Comparison of ENCODE assay signal across 17 mouse cellular contexts in the genomic region with DNA sequence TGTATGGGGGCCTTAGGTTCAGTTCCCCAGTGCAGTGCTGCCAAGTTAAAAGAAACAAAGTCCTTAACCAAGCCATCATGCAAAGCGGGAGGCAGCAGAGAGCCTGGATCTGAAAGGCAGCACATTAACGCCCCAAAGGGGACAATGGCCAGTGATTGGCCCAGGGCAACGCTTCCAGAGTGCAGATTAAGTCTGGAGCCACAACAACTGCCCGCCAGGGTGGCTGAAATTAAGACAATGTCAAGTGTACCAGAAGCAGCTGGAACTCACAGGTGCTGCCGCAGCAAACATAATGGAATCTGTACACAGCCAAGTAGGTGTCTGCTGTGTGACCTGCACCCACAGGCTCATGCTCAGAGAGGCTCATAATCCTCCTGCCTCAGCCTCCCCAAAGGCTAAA. TPM values are rescaled to one million over a fixed set of nuclear protein-coding genes. Genes with fewer than 3 reads are reported as not detected.
DNase-seq lines count a peak whose midpoint lies in the region; ATAC-seq and TF ChIP-seq lines count a peak whose summit lies in the region.
"Had no signal": no experiment of that assay in that cellular context is flagged by ENCODE, and none has a peak within 500 bp of the region (broad histone marks: within the 10 kb centered on the region; RNA-seq: fewer than 3 reads in every experiment).

No protein-coding gene starts in this region.

- 71% methylated on average over 5 of the region's 5 CpGs for WGBS in embryonic facial prominence, embryonic 15.5 days
- 32% methylated on average over 5 of the region's 5 CpGs for WGBS in hindbrain, embryonic 13.5 days
- 27% methylated on average over 5 of the region's 5 CpGs for WGBS in midbrain, embryonic 16.5 days
- WGBS in liver, postnatal 0 days (ENCODE audit: insufficient replicate concordance): 77% methylated on average over 5 of the region's 5 CpGs

- H3K36me3 ChIP-seq in embryonic facial prominence, embryonic 15.5 days: no peaks in the 10 kb centered on the region; the same call in 1 of the 2 replicates
- no peaks in the 10 kb centered on the region for H3K36me3 ChIP-seq in hindbrain, embryonic 13.5 days
- H3K36me3 ChIP-seq in midbrain, embryonic 16.5 days (ENCODE audit: control insufficient read depth, insufficient read depth, low read length): no peaks in the 10 kb centered on the region
- no peaks in the 10 kb centered on the region for H3K36me3 ChIP-seq in liver, postnatal 0 days (replicated peaks; ENCODE audit: insufficient read depth, low read length)
- H3K36me3 ChIP-seq: G1E had no signal

- ATAC-seq in embryonic facial prominence, embryonic 15.5 days (ENCODE audit: insufficient number of reproducible peaks, low FRiP score, low TSS enrichment, low read depth): no peak
- no peak for ATAC-seq in hindbrain, embryonic 13.5 days (ENCODE audit: low FRiP score)
- ATAC-seq in midbrain, embryonic 16.5 days: no peak
- ATAC-seq in liver, postnatal 0 days: no peak
- ATAC-seq: activated CD4-positive, CD25-positive, alpha-beta regulatory T cell, adult 4 months had no signal

- peak overlapping the region; percentile 93 for H3K27ac ChIP-seq in gastrocnemius, adult 2 months
- H3K27ac ChIP-seq in embryonic facial prominence, embryonic 15.5 days (replicated peaks): peak overlapping the region; percentile 76
- peak overlapping the region; percentile 98 for H3K27ac ChIP-seq in hindbrain, embryonic 13.5 days
- peak overlapping the region; percentile 75 for H3K27ac ChIP-seq in midbrain, embryonic 16.5 days (ENCODE audit: low read length)
- H3K27ac ChIP-seq in liver, postnatal 0 days (ENCODE audit: low read depth): no peak overlapping the region

- TF ChIP-seq EP300 in liver, postnatal 0 days (IDR thresholded peaks at IDR 0.05; ENCODE audit: low read depth): no peak

- peaks cover 97% of the 10 kb centered on the region for H3K4me1 ChIP-seq in embryonic facial prominence, embryonic 15.5 days
- H3K4me1 ChIP-seq in hindbrain, embryonic 13.5 days (replicated peaks): peaks cover 100% of the 10 kb centered on the region
- H3K4me1 ChIP-seq in midbrain, embryonic 16.5 days (ENCODE audit: control insufficient read depth, insufficient read depth, low read length): peaks cover 83% of the 10 kb centered on the region
- peaks cover 25% of the 10 kb centered on the region for H3K4me1 ChIP-seq in liver, postnatal 0 days (ENCODE audit: insufficient read depth)

- H3K9me3 ChIP-seq in embryonic facial prominence, embryonic 15.5 days (replicated peaks): no peaks in the 10 kb centered on the region
- no peaks in the 10 kb centered on the region for H3K9me3 ChIP-seq in hindbrain, embryonic 13.5 days
- H3K9me3 ChIP-seq in midbrain, embryonic 16.5 days (replicated peaks; ENCODE audit: control insufficient read depth, low read length, poor library complexity, severe bottlenecking): no peaks in the 10 kb centered on the region
- H3K9me3 ChIP-seq in liver, postnatal 0 days (ENCODE audit: low read length): no peaks in the 10 kb centered on the region
- H3K9me3 ChIP-seq: megakaryocyte, embryonic 14.5 days had no signal

- TF ChIP-seq CTCF in gastrocnemius, adult 2 months (IDR thresholded peaks at IDR 0.05): no peak
- TF ChIP-seq CTCF in liver, postnatal 0 days (IDR thresholded peaks at IDR 0.05; ENCODE audit: low read depth): no peak

- no peak overlapping the region for H3K9ac ChIP-seq in embryonic facial prominence, embryonic 15.5 days
- H3K9ac ChIP-seq in hindbrain, embryonic 13.5 days: peak overlapping the region; percentile 13; the same call in 1 of the 2 replicates
- H3K9ac ChIP-seq in midbrain, embryonic 16.5 days (ENCODE audit: low read depth, low read length): no peak overlapping the region
- H3K9ac ChIP-seq in liver, postnatal 0 days (replicated peaks): no peak overlapping the region
- H3K9ac ChIP-seq: lung, embryonic 14.5 days had no signal

- no peak overlapping the region for H3K4me3 ChIP-seq in gastrocnemius, adult 2 months
- no peak overlapping the region for H3K4me3 ChIP-seq in embryonic facial prominence, embryonic 15.5 days (replicated peaks)
- no peak overlapping the region for H3K4me3 ChIP-seq in hindbrain, embryonic 13.5 days
- no peak overlapping the region for H3K4me3 ChIP-seq in midbrain, embryonic 16.5 days (ENCODE audit: low read depth, low read length)
- H3K4me3 ChIP-seq in liver, postnatal 0 days (ENCODE audit: low read depth, low read length): no peak overlapping the region
- H3K4me3 ChIP-seq: megakaryocyte, embryonic 14.5 days had no signal

- intact Hi-C loops in gastrocnemius, adult 2 months (cut with DNase I): no loop called here

- DNase-seq in gastrocnemius, adult 2 months: no peak
- DNase-seq in gastrocnemius, postnatal 10 days: no peak
- DNase-seq in right cerebral cortex, adult 2 months (ENCODE audit: low spot score in 2 of 2): no peak
- DNase-seq in embryo, embryonic 10.5 days (ENCODE audit: low spot score): no peak
- DNase-seq in liver, postnatal 0 days: no peak
- DNase-seq: cerebellum, adult 9-10 months; kidney, adult 11 months; left cerebral cortex, postnatal 4 days; lung, embryonic 14.5 days; spleen, adult 18-20 months; thymus, adult 2 months had no signal

- H3K4me2 ChIP-seq in embryonic facial prominence, embryonic 15.5 days (replicated peaks): no peak overlapping the region
- no peak overlapping the region for H3K4me2 ChIP-seq in hindbrain, embryonic 13.5 days
- H3K4me2 ChIP-seq in midbrain, embryonic 16.5 days (ENCODE audit: low read length): no peak overlapping the region
- H3K4me2 ChIP-seq in liver, postnatal 0 days (ENCODE audit: low read depth, low read length): no peak overlapping the region
- H3K4me2 ChIP-seq: lung, embryonic 14.5 days had no signal

- H3K27me3 ChIP-seq in embryonic facial prominence, embryonic 15.5 days: no peaks in the 10 kb centered on the region
- H3K27me3 ChIP-seq in hindbrain, embryonic 13.5 days: no peaks in the 10 kb centered on the region
- H3K27me3 ChIP-seq in midbrain, embryonic 16.5 days (ENCODE audit: control insufficient read depth, insufficient read depth, low read depth, low read length): no peaks in the 10 kb centered on the region
- no peaks in the 10 kb centered on the region for H3K27me3 ChIP-seq in liver, postnatal 0 days (ENCODE audit: insufficient read depth, low read length)

RNA-seq across cellular contexts. Expression of a gene that starts 24.8 kb away (rescaled TPM):
- 100 to 1,000 TPM; 123 to 153 TPM for total RNA-seq in gastrocnemius, adult 2 months (2021)
- total RNA-seq in gastrocnemius, postnatal 10 days (2021): 100 to 1,000 TPM; 116 to 123 TPM
- 39.3 and 41.8 TPM in 2 replicates for polyA plus RNA-seq in embryonic facial prominence, embryonic 15.5 days (2015; fragmentation: Nextera tagmentation; extraction: Ambion mirVana)
- polyA plus RNA-seq in hindbrain, embryonic 13.5 days (2015; fragmentation: Nextera tagmentation; extraction: Ambion mirVana): 24.8 and 25.1 TPM in 2 replicates
- polyA plus RNA-seq in midbrain, embryonic 16.5 days (2015; fragmentation: Nextera tagmentation; extraction: Ambion mirVana): 19.9 and 22.9 TPM in 2 replicates
- polyA plus RNA-seq in liver, postnatal 0 days (2015; fragmentation: Nextera tagmentation; extraction: Ambion mirVana): 3.1 and 3.4 TPM in 2 replicates
- total RNA-seq: G1E had no signal
